Comparison of ENCODE assay signal across 8 mouse cellular contexts in genomic region chr19:42317648-42318425, GRCm38 (mm10).
DNase-seq lines count a peak whose midpoint lies in the region.

No protein-coding gene starts in this region.

- peak; percentile 8 for DNase-seq in gastrocnemius, adult 18-20 months (ENCODE audit: low spot score)
- no peak for DNase-seq in gastrocnemius, postnatal 36 days
- peak; percentile 41 to 74 for DNase-seq in frontal cortex, adult 2 months (ENCODE audit: extremely low spot score in 1 of 2, low spot score in 1 of 2)
- peak; percentile 45 to 62 for DNase-seq in left cerebral cortex, adult 18-20 months (ENCODE audit: low spot score in 2 of 2)
- peak; percentile 58 to 64 for DNase-seq in right cerebral cortex, adult 2 months (ENCODE audit: low spot score in 2 of 2)
- DNase-seq in thymus, postnatal 25 days = no peak
- no peak for DNase-seq in spleen, adult 18-20 months
- DNase-seq in urinary bladder, postnatal 36 days (ENCODE audit: low spot score in 2 of 2) = no peak

- intact Hi-C loops in gastrocnemius, postnatal 36 days (cut with DNase I) = loop anchor here (2.0 to 10.0 kb wide), 2 partner anchors 111 to 337 kb away; no protein-coding TSS in a partner anchor

Comparison
In these comparisons a context has a peak if more than half of its experiments do, and no peak if none do; other contexts are left out.
1. DNase-seq: peak in gastrocnemius, adult 18-20 months (single experiment), frontal cortex, adult 2 months (2 of 2), left cerebral cortex, adult 18-20 months (2 of 2) and right cerebral cortex, adult 2 months (2 of 2); none in gastrocnemius, postnatal 36 days (0 of 2), thymus, postnatal 25 days (single experiment), spleen, adult 18-20 months (0 of 2) and urinary bladder, postnatal 36 days (0 of 2).